24 mouse cellular contexts compared by ENCODE assay signal in the genomic region with DNA sequence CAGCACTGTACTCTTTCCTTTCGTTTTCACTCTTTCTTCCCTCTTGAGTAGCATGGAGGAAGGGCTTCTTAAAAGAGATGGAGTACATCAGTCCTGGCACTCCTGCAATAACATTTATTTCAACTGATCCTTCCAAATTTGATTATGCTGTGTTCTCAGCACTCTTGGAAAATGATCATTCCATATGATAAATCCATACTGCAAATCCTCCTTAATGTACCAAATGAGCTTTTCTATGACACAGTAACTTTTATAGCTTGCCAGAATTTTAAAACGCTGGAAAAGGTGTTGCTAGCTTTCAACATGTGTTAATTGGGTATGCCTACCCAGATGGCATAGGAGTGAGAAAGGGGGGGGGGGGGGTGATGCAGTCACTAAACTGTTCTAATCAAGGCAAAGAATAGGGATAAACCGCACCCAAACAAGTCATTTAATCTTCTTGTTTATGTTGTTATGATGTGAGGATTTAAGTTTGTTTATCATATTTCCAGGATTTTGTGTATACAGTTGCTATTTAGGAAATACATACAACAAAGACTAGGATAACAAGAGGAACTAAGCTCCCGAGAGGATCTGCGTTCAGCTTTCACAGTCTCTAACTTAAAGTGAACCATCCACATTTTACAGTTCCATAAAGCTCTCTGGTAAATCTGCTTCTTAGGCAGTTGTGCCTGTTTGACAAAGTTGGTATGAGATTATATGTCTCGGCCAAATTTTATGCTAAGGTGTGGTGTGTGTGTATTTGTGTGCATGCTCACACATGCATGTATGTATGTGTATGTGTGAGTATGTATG.
DNase-seq lines count a peak whose midpoint lies in the region; ATAC-seq and TF ChIP-seq lines count a peak whose summit lies in the region.
"Had no signal": no experiment of that assay in that cellular context is flagged by ENCODE, and none has a peak within 500 bp of the region (broad histone marks: within the 10 kb centered on the region; RNA-seq: fewer than 3 reads in every experiment).

No protein-coding gene starts in this region.

- peak; percentile 87 for ATAC-seq in forebrain, embryonic 15.5 days (replicated peaks)
- no peak for ATAC-seq in lung, embryonic 14.5 days (ENCODE audit: insufficient read depth)
- no peak for ATAC-seq in activated CD4-positive, CD25-positive, alpha-beta regulatory T cell, adult 4 months
- ATAC-seq: hindbrain, embryonic 16.5 days; inflammation-experienced regulatory T-cells, adult 6 months; intestine, postnatal 0 days; Patski had no signal

- H3K9ac ChIP-seq in forebrain, embryonic 15.5 days (replicated peaks), result no peak overlapping the region
- H3K9ac ChIP-seq in lung, embryonic 14.5 days, result no peak overlapping the region
- H3K9ac ChIP-seq: hindbrain, embryonic 12.5 days had no signal

- no peak for TF ChIP-seq POLR2A in lung, adult 2 months (IDR thresholded peaks at IDR 0.05; ENCODE audit: borderline replicate concordance, extremely low read depth, low read depth, low read length)
- TF ChIP-seq POLR2A in cortical plate, adult 2 months (IDR thresholded peaks at IDR 0.05; ENCODE audit: extremely low read depth, insufficient read depth, low read length), result no peak

- TF ChIP-seq CTCF in lung, embryonic 14.5 days (IDR thresholded peaks at IDR 0.05; ENCODE audit: low read depth), result no peak
- TF ChIP-seq CTCF in lung, adult 2 months (IDR thresholded peaks at IDR 0.05; ENCODE audit: insufficient read depth, low read length), result no peak
- no peak for TF ChIP-seq CTCF in cortical plate, adult 2 months (IDR thresholded peaks at IDR 0.05; ENCODE audit: extremely low read depth, insufficient read depth, low read length)

- no peak for DNase-seq in forebrain, embryonic 10.5 days (ENCODE audit: extremely low spot score, low spot score)
- peak; percentile 3 for DNase-seq in lung, embryonic 14.5 days
- no peak for DNase-seq in lung, adult 2 months
- DNase-seq in cerebellum, postnatal 14 days, result no peak
- DNase-seq: adrenal gland, adult 2 months; adrenal gland, postnatal 25 days; cerebellum, adult 11-12 months; cerebellum, adult 9-10 months; cerebellum, postnatal 36 days; gastrocnemius, postnatal 36 days; heart, adult 18-20 months; heart, postnatal 10 days; heart, postnatal 4 days had no signal

- no peaks in the 10 kb centered on the region for H3K36me3 ChIP-seq in forebrain, embryonic 15.5 days
- H3K36me3 ChIP-seq in forebrain, embryonic 10.5 days (replicated peaks), result no peaks in the 10 kb centered on the region
- H3K36me3 ChIP-seq in lung, embryonic 14.5 days (ENCODE audit: insufficient read depth), result no peaks in the 10 kb centered on the region
- H3K36me3 ChIP-seq: embryonic facial prominence, embryonic 10.5 days; heart, embryonic 10.5 days; hindbrain, embryonic 12.5 days had no signal

- no peak overlapping the region for H3K4me2 ChIP-seq in forebrain, embryonic 15.5 days (replicated peaks)
- no peak overlapping the region for H3K4me2 ChIP-seq in lung, embryonic 14.5 days
- H3K4me2 ChIP-seq: hindbrain, embryonic 12.5 days had no signal

- no peaks in the 10 kb centered on the region for H3K4me1 ChIP-seq in forebrain, embryonic 15.5 days
- no peaks in the 10 kb centered on the region for H3K4me1 ChIP-seq in forebrain, embryonic 10.5 days
- no peaks in the 10 kb centered on the region for H3K4me1 ChIP-seq in lung, embryonic 14.5 days (ENCODE audit: insufficient read depth)
- H3K4me1 ChIP-seq in lung, adult 2 months (ENCODE audit: control insufficient read depth, insufficient read depth, low read length), result no peaks in the 10 kb centered on the region
- H3K4me1 ChIP-seq in cortical plate, adult 2 months (ENCODE audit: control insufficient read depth, insufficient read depth, low read length), result no peaks in the 10 kb centered on the region; the same call in none of the 2 replicates
- H3K4me1 ChIP-seq: embryonic facial prominence, embryonic 10.5 days; heart, embryonic 10.5 days; hindbrain, embryonic 12.5 days had no signal

- no peaks in the 10 kb centered on the region for H3K9me3 ChIP-seq in forebrain, embryonic 15.5 days
- no peaks in the 10 kb centered on the region for H3K9me3 ChIP-seq in forebrain, embryonic 10.5 days
- H3K9me3 ChIP-seq in lung, embryonic 14.5 days (ENCODE audit: low read depth, low read length), result no peaks in the 10 kb centered on the region
- H3K9me3 ChIP-seq: embryonic facial prominence, embryonic 10.5 days; heart, embryonic 10.5 days; hindbrain, embryonic 12.5 days had no signal

- 51% methylated on average over 6 of the region's 6 CpGs for WGBS in forebrain, embryonic 15.5 days
- WGBS in forebrain, embryonic 10.5 days, result 88% methylated on average over 6 of the region's 6 CpGs
- 60% methylated on average over 6 of the region's 6 CpGs for WGBS in lung, embryonic 14.5 days
- WGBS in lung, adult 2 months, result 60% methylated on average over 6 of the region's 6 CpGs

- H3K27me3 ChIP-seq in forebrain, embryonic 15.5 days, result no peaks in the 10 kb centered on the region
- no peaks in the 10 kb centered on the region for H3K27me3 ChIP-seq in forebrain, embryonic 10.5 days (ENCODE audit: poor library complexity, severe bottlenecking)
- H3K27me3 ChIP-seq in lung, embryonic 14.5 days (ENCODE audit: insufficient read depth, low read length), result no peaks in the 10 kb centered on the region
- H3K27me3 ChIP-seq: CH12.LX; hindbrain, embryonic 12.5 days; Patski had no signal

- H3K4me3 ChIP-seq in forebrain, embryonic 15.5 days, result no peak overlapping the region
- H3K4me3 ChIP-seq in forebrain, embryonic 10.5 days, result no peak overlapping the region
- no peak overlapping the region for H3K4me3 ChIP-seq in lung, embryonic 14.5 days (ENCODE audit: low read depth, low read length)
- no peak overlapping the region for H3K4me3 ChIP-seq in lung, adult 2 months (replicated peaks; ENCODE audit: extremely low read depth, low read depth, low read length)
- no peak overlapping the region for H3K4me3 ChIP-seq in cortical plate, adult 2 months (ENCODE audit: insufficient read depth, low read length)
- H3K4me3 ChIP-seq: embryonic facial prominence, embryonic 10.5 days; heart, embryonic 10.5 days; hindbrain, embryonic 12.5 days had no signal

- H3K27ac ChIP-seq in forebrain, embryonic 15.5 days (replicated peaks), result peak overlapping the region; percentile 74
- no peak overlapping the region for H3K27ac ChIP-seq in forebrain, embryonic 10.5 days
- H3K27ac ChIP-seq in lung, embryonic 14.5 days (ENCODE audit: low read depth), result no peak overlapping the region
- 0 out of 2 replicates have a peak overlapping the region, but pooled peaks have one; percentile 77 for H3K27ac ChIP-seq in cortical plate, adult 2 months (ENCODE audit: insufficient read depth, low read length)
- H3K27ac ChIP-seq: embryonic facial prominence, embryonic 10.5 days; heart, embryonic 10.5 days; hindbrain, embryonic 12.5 days had no signal

Comparison
In these comparisons a context has a peak if more than half of its experiments do, and no peak if none do; other contexts are left out.
1. H3K27ac ChIP-seq: peak in forebrain, embryonic 15.5 days (single experiment) and cortical plate, adult 2 months (single experiment); none in forebrain, embryonic 10.5 days (single experiment) and lung, embryonic 14.5 days (single experiment).